Mouse (Mus musculus): ENCODE results near the gene Irx3. TPM values are rescaled to one million over a fixed set of nuclear protein-coding genes. Genes with fewer than 3 reads are reported as not detected.

Irx3 gene
- polyA plus RNA-seq (2017; shearing (Covaris generic)): not detected

GRCm38 (mm10) chr8:91801839-91802238 lies at the start of gene Irx3:
Gene Irx3, minus strand, starts transcription at chr8:91802067.

